Mouse (Mus musculus) gastrocnemius, postnatal 14 days (tissue): ENCODE results near the gene Susd2. TPM values are rescaled to one million over a fixed set of nuclear protein-coding genes. Genes with fewer than 3 reads are reported as not detected.

ENCODE experiments used
- total RNA-seq, 2 experiments: library from RNA; stranded (reverse); gene quantifications; 2 replicates each; pipeline ENCODE4 v1.2.3; 2021

The Susd2 gene
- total RNA-seq, 2 experiments from 2014 or later: 2.1 to 3.2 TPM

Other genes starting within 250 kb of the Susd2 start
- under 1 TPM in 1 of 2 experiments, not detected in 1; 0.29 TPM for gene Upb1, start 242.9 kb downstream of the Susd2 start, total RNA-seq
- gene Snrpd3, start 126.5 kb downstream of the Susd2 start, total RNA-seq: 100 to 1,000 TPM; 103 to 108 TPM
- 10 to 100 TPM; 40.4 to 60.3 TPM for gene Gucd1, start 126.0 kb downstream of the Susd2 start, total RNA-seq
- under 1 TPM; 0.53 to 0.90 TPM for gene Lrrc75b, start 83.7 kb downstream of the Susd2 start, total RNA-seq
- gene Ggt1, start 82.4 kb downstream of the Susd2 start, total RNA-seq: under 1 TPM; 0.66 TPM
- 1 to 10 TPM; 5.6 to 7.4 TPM for gene Ggt5, start 54.7 kb downstream of the Susd2 start, total RNA-seq
- 10 to 100 TPM in 1 of 2 experiments, 1 to 10 TPM in 1; 9.6 to 10.9 TPM for gene Cabin1, start 120.3 kb upstream of the Susd2 start, total RNA-seq
- gene Ddt, start 129.4 kb upstream of the Susd2 start, total RNA-seq: 10 to 100 TPM; 36.8 to 39.9 TPM
- gene Gm20441, start 136.9 kb upstream of the Susd2 start, total RNA-seq: not detected
- 1 to 10 TPM; 5.3 to 7.5 TPM for gene Gstt3, start 137.4 kb upstream of the Susd2 start, total RNA-seq
- 1 to 10 TPM; 7.0 to 8.2 TPM for gene Gstt1, start 154.6 kb upstream of the Susd2 start, total RNA-seq
- gene Gstt4, start 178.5 kb upstream of the Susd2 start, total RNA-seq: not detected
- 1 to 10 TPM; 5.6 to 6.9 TPM for gene Gstt2, start 193.4 kb upstream of the Susd2 start, total RNA-seq
- 100 to 1,000 TPM; 155 to 170 TPM for gene Mif, start 216.2 kb upstream of the Susd2 start, total RNA-seq
- not detected for gene Derl3, start 249.4 kb upstream of the Susd2 start, total RNA-seq